Mouse (Mus musculus) liver, postnatal 0 days (tissue): ENCODE measurements around the gene Zfp668.

Experiments used
- CTCF ChIP-seq: sonication (generic); IDR thresholded peaks from 2 replicates; pipeline ENCODE4 v1.5.1; 2016; ENCODE audit warnings: antibody characterized with exemption, low read depth
- EP300 ChIP-seq: IDR thresholded peaks from 2 replicates; pipeline ENCODE4 v1.6.1; 2016; ENCODE audit warnings: antibody characterized with exemption, low read depth, mild to moderate bottlenecking

GRCm38 (mm10) chr7:127886551-127886950, 9.9 kb upstream of the Zfp668 start:
- no peak for TF ChIP-seq CTCF
- no peak for TF ChIP-seq EP300
